Mouse (Mus musculus) kidney, embryonic 14.5 days (tissue): ENCODE measurements around the gene Asxl2. TPM values are rescaled to one million over a fixed set of nuclear protein-coding genes. Genes with fewer than 3 reads are reported as not detected.
A peak's percentile ranks its signal among the peaks of the same experiment; 100 is the strongest.

Source experiments
- ATAC-seq: fragments of 200-750 bp; cut with Nextera tagmentation; 2 replicates; pipeline ENCODE4 v1.8.0; 2017; ENCODE audit warnings: moderate number of reproducible peaks, mild to moderate bottlenecking, moderate TSS enrichment, moderate library complexity; ENCODE audit not compliant: low FRiP score, low TSS enrichment
- H3K27ac ChIP-seq: fragments of 300-500 bp; sonication (generic); 2 replicates; pipeline ENCODE4 v1.5.1; 2014; ENCODE audit warnings: low read depth, mild to moderate bottlenecking, low read length, moderate library complexity, mixed read lengths
- H3K27me3 ChIP-seq: fragments of 300-500 bp; sonication (generic); 2 replicates; pipeline ENCODE4 v1.6.1; 2014; ENCODE audit warnings: mild to moderate bottlenecking, low read length; ENCODE audit not compliant: control insufficient read depth, insufficient read depth
- H3K36me3 ChIP-seq: fragments of 300-500 bp; sonication (generic); 2 replicates; pipeline ENCODE4 v1.6.1; 2014; ENCODE audit warnings: low read length, mixed read lengths; ENCODE audit not compliant: control insufficient read depth, insufficient read depth
- H3K4me1 ChIP-seq: fragments of 300-500 bp; sonication (generic); 2 replicates; pipeline ENCODE4 v1.6.1; 2014; ENCODE audit warnings: low read length, mixed read lengths; ENCODE audit not compliant: control insufficient read depth, insufficient read depth
- H3K4me2 ChIP-seq: fragments of 300-500 bp; sonication (generic); replicated peaks from 2 replicates; pipeline ENCODE4 v1.6.1; 2014; ENCODE audit warnings: low read depth, mild to moderate bottlenecking, low read length
- H3K4me3 ChIP-seq: fragments of 300-500 bp; sonication (generic); 2 replicates; pipeline ENCODE4 v1.5.1; 2014; ENCODE audit warnings: mild to moderate bottlenecking, low read length
- H3K9ac ChIP-seq: fragments of 300-500 bp; sonication (generic); 2 replicates; pipeline ENCODE4 v1.6.1; 2014; ENCODE audit warnings: low read depth, mild to moderate bottlenecking, low read length, moderate library complexity
- H3K9me3 ChIP-seq: fragments of 300-500 bp; sonication (generic); 2 replicates; pipeline ENCODE4 v1.6.1; 2016; ENCODE audit warnings: low read length; ENCODE audit not compliant: control insufficient read depth
- WGBS: fragments of 180-500 bp; shearing (Covaris S2); extraction: QIAGEN DNeasy Blood & Tissue Kit; methylation state at CpG from one replicate; pipeline ENCODE4 v1.1.7; 2014; 5-methylcytosine and 5-hydroxymethylcytosine counted together
- polyA plus RNA-seq: library from polyadenylated mRNA; unstranded; fragments of >200 nt; fragmentation: Nextera tagmentation; extraction: Ambion mirVana; gene quantifications from 2 replicates; pipeline ENCODE4 v1.2.1, GENCODE M21; 2014

Asxl2 gene
- polyA plus RNA-seq = 13.9 and 25.4 TPM in 2 replicates

- Histone ChIP-seq H3K27ac (peak within 1 kb of the TSS; percentile 97), H3K4me2 (peak within 1 kb of the TSS; percentile 58), H3K9me3 (no peaks in the 10 kb centered on the region), H3K9ac (peak within 1 kb of the TSS; percentile 94), H3K4me1 (0 out of 2 replicates have a peak, but pooled peaks cover 9% of the 10 kb centered on the region), H3K4me3 (peak within 1 kb of the TSS; percentile 96), H3K36me3 (no peaks in the 10 kb centered on the region; the same call in 1 of the 2 replicates), H3K27me3 (no peaks in the 10 kb centered on the region)
- 1% methylated on average over 53 of the region's 53 CpGs for WGBS
- peak; percentile 97 for ATAC-seq
Observed at GRCm38 (mm10) chr12:3426530-3427034, at the start of gene Asxl2. Asxl2 (plus strand) TSS chr12:3426857.

- H3K9me3 ChIP-seq = no peaks in the 10 kb centered on the region
- H3K4me1 ChIP-seq = no peaks in the 10 kb centered on the region
- no peaks in the 10 kb centered on the region; the same call in 1 of the 2 replicates for H3K36me3 ChIP-seq
- WGBS = 28% methylated on average over 3 of the region's 3 CpGs
- H3K4me3 ChIP-seq = no peak overlapping the region
- no peak overlapping the region for H3K27ac ChIP-seq
- no peak overlapping the region for H3K4me2 ChIP-seq
- no peak overlapping the region for H3K9ac ChIP-seq
- ATAC-seq = no peak; the same call in 1 of the 2 replicates
- no peaks in the 10 kb centered on the region for H3K27me3 ChIP-seq
Observed at GRCm38 (mm10) chr12:3377190-3377589, 49.5 kb upstream of the Asxl2 start.

GRCm38 (mm10) chr12:3377755-3378154 lies 48.9 kb upstream of the Asxl2 start:
- no peak for ATAC-seq
- Histone ChIP-seq H3K4me3 (no peak overlapping the region), H3K36me3 (no peaks in the 10 kb centered on the region; the same call in 1 of the 2 replicates), H3K4me2 (no peak overlapping the region), H3K4me1 (no peaks in the 10 kb centered on the region), H3K9ac (no peak overlapping the region), H3K27me3 (no peaks in the 10 kb centered on the region), H3K27ac (no peak overlapping the region), H3K9me3 (no peaks in the 10 kb centered on the region)
- WGBS = 80% methylated on average over 5 of the region's 5 CpGs

GRCm38 (mm10) chr12:3384860-3385259 lies 41.8 kb upstream of the Asxl2 start:
- no peak for ATAC-seq
- no peak overlapping the region for H3K4me3 ChIP-seq
- WGBS = 70% methylated on average over 1 of the region's 1 CpGs
- no peak overlapping the region for H3K4me2 ChIP-seq
- no peaks in the 10 kb centered on the region for H3K27me3 ChIP-seq
- H3K9me3 ChIP-seq = no peaks in the 10 kb centered on the region
- no peaks in the 10 kb centered on the region for H3K4me1 ChIP-seq
- no peak overlapping the region for H3K27ac ChIP-seq
- H3K36me3 ChIP-seq = peaks cover 20% of the 10 kb centered on the region; the same call in 1 of the 2 replicates
- H3K9ac ChIP-seq = no peak overlapping the region

GRCm38 (mm10) chr12:3385271-3385670 lies 41.4 kb upstream of the Asxl2 start:
- WGBS = 80% methylated on average over 6 of the region's 6 CpGs
- peaks cover 21% of the 10 kb centered on the region; the same call in 1 of the 2 replicates for H3K36me3 ChIP-seq

GRCm38 (mm10) chr12:3385940-3386339 lies 40.7 kb upstream of the Asxl2 start:
- Histone ChIP-seq H3K9ac (no peak overlapping the region), H3K4me1 (no peaks in the 10 kb centered on the region), H3K4me2 (no peak overlapping the region), H3K36me3 (peaks cover 25% of the 10 kb centered on the region; the same call in 1 of the 2 replicates), H3K9me3 (no peaks in the 10 kb centered on the region), H3K4me3 (no peak overlapping the region), H3K27me3 (no peaks in the 10 kb centered on the region), H3K27ac (no peak overlapping the region)
- ATAC-seq = no peak
- WGBS = 81% methylated on average over 10 of the region's 10 CpGs

More at GRCm38 (mm10) chr12:3385271-3385670, 41.4 kb upstream of the Asxl2 start:
- no peak overlapping the region for H3K4me2 ChIP-seq
- H3K4me3 ChIP-seq = no peak overlapping the region
- H3K9ac ChIP-seq = no peak overlapping the region
- H3K27me3 ChIP-seq = no peaks in the 10 kb centered on the region
- H3K4me1 ChIP-seq = no peaks in the 10 kb centered on the region
- ATAC-seq = no peak
- no peak overlapping the region for H3K27ac ChIP-seq
- no peaks in the 10 kb centered on the region for H3K9me3 ChIP-seq

GRCm38 (mm10) chr12:3387891-3388290 lies 38.8 kb upstream of the Asxl2 start:
- Histone ChIP-seq H3K4me1 (no peaks in the 10 kb centered on the region), H3K36me3 (peaks cover 25% of the 10 kb centered on the region; the same call in 1 of the 2 replicates), H3K9me3 (no peaks in the 10 kb centered on the region), H3K4me2 (no peak overlapping the region), H3K9ac (no peak overlapping the region), H3K27me3 (no peaks in the 10 kb centered on the region), H3K27ac (no peak overlapping the region), H3K4me3 (no peak overlapping the region)
- ATAC-seq = no peak
- WGBS = 92% methylated on average over 16 of the region's 16 CpGs

- no peak overlapping the region for H3K4me3 ChIP-seq
- ATAC-seq = no peak
- H3K27ac ChIP-seq = no peak overlapping the region
- no peaks in the 10 kb centered on the region for H3K4me1 ChIP-seq
- H3K36me3 ChIP-seq = peaks cover 25% of the 10 kb centered on the region; the same call in 1 of the 2 replicates
- no peak overlapping the region for H3K4me2 ChIP-seq
- H3K9ac ChIP-seq = no peak overlapping the region
- no peaks in the 10 kb centered on the region for H3K27me3 ChIP-seq
- 87% methylated on average over 12 of the region's 12 CpGs for WGBS
- no peaks in the 10 kb centered on the region for H3K9me3 ChIP-seq
Observed at GRCm38 (mm10) chr12:3389394-3389793, 37.3 kb upstream of the Asxl2 start.

- no peaks in the 10 kb centered on the region for H3K4me1 ChIP-seq
- no peak overlapping the region for H3K4me2 ChIP-seq
- peaks cover 25% of the 10 kb centered on the region; the same call in 1 of the 2 replicates for H3K36me3 ChIP-seq
- no peaks in the 10 kb centered on the region for H3K27me3 ChIP-seq
- H3K4me3 ChIP-seq = no peak overlapping the region
- 93% methylated on average over 2 of the region's 2 CpGs for WGBS
- no peak overlapping the region for H3K27ac ChIP-seq
- no peaks in the 10 kb centered on the region for H3K9me3 ChIP-seq
- no peak for ATAC-seq
- H3K9ac ChIP-seq = no peak overlapping the region
Observed at GRCm38 (mm10) chr12:3390071-3390470, 36.6 kb upstream of the Asxl2 start.
